Mouse (Mus musculus) CH12.LX (cell line): ENCODE data around the gene Gm12166. TPM values are rescaled to one million over a fixed set of nuclear protein-coding genes. Genes with fewer than 3 reads are reported as not detected.

Experiments
- DNase-seq: peaks from one replicate; pipeline ENCODE4 v3.0.0-alpha.2; 2013; ENCODE audit errors: extremely low read depth
- H3K27ac ChIP-seq: 2 replicates; pipeline ENCODE4 v1.5.1; 2012; ENCODE audit warnings: low read depth, mild to moderate bottlenecking, control low read depth, moderate library complexity; ENCODE audit not compliant: insufficient read depth
- H3K27me3 ChIP-seq: replicated peaks from 2 replicates; pipeline ENCODE3; 2012; ENCODE audit warnings: inconsistent platforms
- H3K36me3 ChIP-seq, 2 experiments: replicated peaks in 1 of 2; 2 replicates each; pipeline versions ENCODE3 to v1.6.1; 2012; ENCODE audit warnings: inconsistent platforms in 1 of 2, low read length in 1 of 2, mild to moderate bottlenecking in 1 of 2, mixed read lengths in 1 of 2, moderate library complexity in 1 of 2; ENCODE audit not compliant: control insufficient read depth in 1 of 2, insufficient read depth in 1 of 2
- H3K4me1 ChIP-seq, 2 experiments: 2 replicates each; pipeline ENCODE4 v1.6.1; 2012; ENCODE audit warnings: inconsistent platforms in 1 of 2, moderate library complexity in 1 of 2; ENCODE audit not compliant: insufficient read depth in 2 of 2, control insufficient read depth in 1 of 2
- H3K4me2 ChIP-seq: 2 replicates; pipeline ENCODE4 v1.6.1; 2012; ENCODE audit warnings: low read depth, mild to moderate bottlenecking, control low read depth; ENCODE audit not compliant: poor library complexity, insufficient read depth, severe bottlenecking
- H3K4me3 ChIP-seq, 3 experiments: fragments of 150-350 bp in 1 of 3; sonication (generic) in 1 of 3; replicated peaks in 1 of 3; 2 replicates each; pipeline versions ENCODE3 to v1.5.1; 2011 to 2012; ENCODE audit warnings: low read depth in 2 of 3, low read length in 2 of 3, mild to moderate bottlenecking in 2 of 3, moderate library complexity in 2 of 3, control low read depth in 1 of 3, improper control_type of control experiment in 1 of 3, inconsistent platforms in 1 of 3, mixed read lengths in 1 of 3; ENCODE audit not compliant: poor library complexity in 1 of 3
- H3K79me2 ChIP-seq: replicated peaks from 2 replicates; pipeline ENCODE4 v1.6.1; 2012; ENCODE audit warnings: mild to moderate bottlenecking, moderate library complexity; ENCODE audit not compliant: control insufficient read depth, poor library complexity, insufficient read depth, severe bottlenecking; ENCODE audit errors: extremely low read depth
- H3K9ac ChIP-seq: 2 replicates; pipeline ENCODE4 v1.6.1; 2012; ENCODE audit warnings: low read depth, mild to moderate bottlenecking, control low read depth, moderate library complexity; ENCODE audit not compliant: insufficient read depth
- H3K9me3 ChIP-seq: replicated peaks from 2 replicates; pipeline ENCODE3; 2012; ENCODE audit warnings: low read length, inconsistent platforms, mixed read lengths
- CHD1 ChIP-seq: IDR thresholded peaks from 2 replicates; pipeline ENCODE4 v1.6.1; 2012; ENCODE audit warnings: low read depth, low read length, improper control_type of control experiment, inconsistent platforms
- CHD2 ChIP-seq: IDR thresholded peaks from 2 replicates; pipeline ENCODE4 v1.6.1; 2011; ENCODE audit warnings: low read length, improper control_type of control experiment
- EP300 ChIP-seq: IDR thresholded peaks from 2 replicates; pipeline ENCODE4 v1.6.1; 2011; ENCODE audit warnings: low read length, improper control_type of control experiment
- GABPA ChIP-seq: IDR thresholded peaks from 2 replicates; pipeline ENCODE4 v1.6.1; 2012; ENCODE audit warnings: low read depth, low read length, improper control_type of control experiment, inconsistent platforms; ENCODE audit not compliant: insufficient replicate concordance
- IRF4 ChIP-seq: IDR thresholded peaks from 2 replicates; pipeline ENCODE4 v1.6.1; 2014; ENCODE audit warnings: low read depth, mild to moderate bottlenecking, inconsistent platforms, low read length, improper control_type of control experiment
- JUN ChIP-seq: IDR thresholded peaks from 2 replicates; pipeline ENCODE4 v1.6.1; 2011; ENCODE audit warnings: low read depth, mild to moderate bottlenecking, low read length, improper control_type of control experiment, moderate library complexity; ENCODE audit not compliant: insufficient read depth
- KAT2A ChIP-seq: IDR thresholded peaks from 2 replicates; pipeline ENCODE4 v1.6.1; 2012; ENCODE audit warnings: low read length, improper control_type of control experiment, inconsistent platforms; ENCODE audit not compliant: insufficient replicate concordance
- MAX ChIP-seq: IDR thresholded peaks from 2 replicates; pipeline ENCODE4 v1.6.1; 2011; ENCODE audit warnings: low read length, improper control_type of control experiment
- MAZ ChIP-seq: IDR thresholded peaks from 2 replicates; pipeline ENCODE4 v1.6.1; 2012; ENCODE audit warnings: low read depth, mild to moderate bottlenecking, inconsistent platforms, low read length, improper control_type of control experiment, moderate library complexity
- MXI1 ChIP-seq: IDR thresholded peaks from 2 replicates; pipeline ENCODE4 v1.6.1; 2011; ENCODE audit warnings: mild to moderate bottlenecking, low read depth, low read length, improper control_type of control experiment
- MYC ChIP-seq: IDR thresholded peaks from 2 replicates; pipeline ENCODE4 v1.6.1; 2011; ENCODE audit warnings: low read depth, mild to moderate bottlenecking, improper control_type of control experiment, low read length
- NELFE ChIP-seq: IDR thresholded peaks from 2 replicates; pipeline ENCODE4 v1.6.1; 2011; ENCODE audit warnings: low read depth, low read length, improper control_type of control experiment
- NRF1 ChIP-seq: IDR thresholded peaks from 2 replicates; pipeline ENCODE4 v1.6.1; 2014; ENCODE audit warnings: low read depth, mild to moderate bottlenecking, inconsistent platforms, low read length, improper control_type of control experiment, moderate library complexity
- POLR2A ChIP-seq: IDR thresholded peaks from 2 replicates; pipeline ENCODE4 v1.6.1; 2011; ENCODE audit warnings: low read depth, mild to moderate bottlenecking, improper control_type of control experiment, low read length
- RCOR1 ChIP-seq: conservative IDR thresholded peaks from 2 replicates; pipeline ENCODE4 v1.6.1; 2012; ENCODE audit warnings: low read depth, mild to moderate bottlenecking, inconsistent platforms, low read length, improper control_type of control experiment
- SIN3A ChIP-seq: IDR thresholded peaks from 2 replicates; pipeline ENCODE4 v1.6.1; 2012; ENCODE audit warnings: low read length, improper control_type of control experiment, inconsistent platforms
- USF1 ChIP-seq: IDR thresholded peaks from 2 replicates; pipeline ENCODE4 v1.6.1; 2014; ENCODE audit warnings: low read depth, mild to moderate bottlenecking, inconsistent platforms, low read length, improper control_type of control experiment
- USF2 ChIP-seq: conservative IDR thresholded peaks from 2 replicates; pipeline ENCODE4 v1.6.1; 2011; ENCODE audit warnings: low read depth, low read length, improper control_type of control experiment
- ZNF384 ChIP-seq: IDR thresholded peaks from 2 replicates; pipeline ENCODE4 v1.6.1; 2012; ENCODE audit warnings: low read depth, low read length, improper control_type of control experiment, inconsistent platforms
- dilution Hi-C: fragments of 300-500 bp; cut with MboI; formaldehyde crosslinking; loops from 2 replicates; pipeline ENCODE4 v1.14.3; 2020; ENCODE audit warnings: low sequenced_read_pairs; ENCODE audit not compliant: extremely low pct_unique_long_range_greater_than_20kb, extremely low pct_ligation_motif_present
- in situ Hi-C: fragments of 300-500 bp; cut with MboI; formaldehyde crosslinking; loops from 3 replicates; pipeline ENCODE4 v1.14.3; 2019; ENCODE audit warnings: low sequenced_read_pairs, low pct_ligation_motif_present, low pct_unique_long_range_greater_than_20kb, mixed read lengths
- polyA plus RNA-seq: library from polyadenylated mRNA; unstranded; fragments of >175 nt; gene quantifications from 2 replicates; pipeline ENCODE4 v1.2.1, GENCODE M21; 2012; ENCODE audit warnings: low read depth; ENCODE audit not compliant: insufficient read length
- total RNA-seq, 2 experiments: library from RNA; depleted of rRNA; stranded (reverse); fragments of 300-350 nt in 1 of 2; fragments of >200 nt in 1 of 2; gene quantifications; 2 replicates each; pipeline ENCODE4 v1.2.3; 2012 to 2014

Gm12166 gene
- total and polyA plus RNA-seq, 3 experiments, result 2.3 to 19.0 (median 2.9) TPM

DNA sequence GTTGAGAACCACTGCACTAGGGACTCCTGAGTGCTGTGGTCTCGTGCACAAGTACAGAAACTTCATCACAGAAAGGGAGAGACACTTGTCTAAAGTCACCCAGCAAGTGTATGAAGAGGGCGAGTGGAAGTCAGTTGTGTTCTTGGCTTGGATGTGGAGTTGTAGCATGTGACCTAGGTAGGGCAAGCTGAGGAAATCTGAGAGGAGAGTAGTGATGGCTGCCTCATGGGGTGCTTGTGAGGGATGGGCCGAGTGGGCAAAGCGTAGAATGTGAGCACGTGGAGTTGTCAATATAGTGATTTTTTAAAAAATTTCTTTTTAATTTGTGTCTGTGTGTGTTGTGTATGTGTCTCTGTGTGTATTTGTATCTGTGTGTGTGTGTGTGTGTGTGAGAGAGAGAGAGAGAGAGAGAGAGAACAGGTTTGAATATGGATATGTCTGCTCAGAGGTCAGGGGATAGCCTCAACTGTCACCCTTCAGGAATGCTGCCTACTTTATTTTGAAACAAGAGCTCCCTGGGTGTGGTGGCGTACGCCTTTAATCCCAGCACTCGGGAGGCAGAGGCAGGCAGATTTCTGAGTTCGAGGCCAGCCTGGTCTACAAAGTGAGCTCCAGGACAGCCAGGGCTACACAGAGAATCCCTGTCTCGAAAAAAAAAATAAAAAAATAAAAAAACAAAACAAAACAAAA lies 15.4 kb upstream of the Gm12166 start:
- Histone ChIP-seq H3K27me3 (no peaks in the 10 kb centered on the region), H3K36me3 (no peaks in the 10 kb centered on the region), H3K4me2 (no peak overlapping the region), H3K4me1 (peaks cover 0 to 39% of the 10 kb centered on the region in 2 experiments; a peak in 2 of 4 replicates), H3K79me2 (no peaks in the 10 kb centered on the region), H3K9ac (no peak overlapping the region), H3K27ac (no peak overlapping the region), H3K9me3 (no peaks in the 10 kb centered on the region), H3K4me3 (no peak overlapping the region)
- dilution Hi-C loops (no loop called here), in situ Hi-C loops (no loop called here)
- DNase-seq, result no peak
- TF ChIP-seq IRF4, result no peak
- no peak for TF ChIP-seq CHD1
- TF ChIP-seq USF2, result no peak
- no peak for TF ChIP-seq MXI1
- TF ChIP-seq USF1, result no peak
- TF ChIP-seq RCOR1, result no peak

DNA sequence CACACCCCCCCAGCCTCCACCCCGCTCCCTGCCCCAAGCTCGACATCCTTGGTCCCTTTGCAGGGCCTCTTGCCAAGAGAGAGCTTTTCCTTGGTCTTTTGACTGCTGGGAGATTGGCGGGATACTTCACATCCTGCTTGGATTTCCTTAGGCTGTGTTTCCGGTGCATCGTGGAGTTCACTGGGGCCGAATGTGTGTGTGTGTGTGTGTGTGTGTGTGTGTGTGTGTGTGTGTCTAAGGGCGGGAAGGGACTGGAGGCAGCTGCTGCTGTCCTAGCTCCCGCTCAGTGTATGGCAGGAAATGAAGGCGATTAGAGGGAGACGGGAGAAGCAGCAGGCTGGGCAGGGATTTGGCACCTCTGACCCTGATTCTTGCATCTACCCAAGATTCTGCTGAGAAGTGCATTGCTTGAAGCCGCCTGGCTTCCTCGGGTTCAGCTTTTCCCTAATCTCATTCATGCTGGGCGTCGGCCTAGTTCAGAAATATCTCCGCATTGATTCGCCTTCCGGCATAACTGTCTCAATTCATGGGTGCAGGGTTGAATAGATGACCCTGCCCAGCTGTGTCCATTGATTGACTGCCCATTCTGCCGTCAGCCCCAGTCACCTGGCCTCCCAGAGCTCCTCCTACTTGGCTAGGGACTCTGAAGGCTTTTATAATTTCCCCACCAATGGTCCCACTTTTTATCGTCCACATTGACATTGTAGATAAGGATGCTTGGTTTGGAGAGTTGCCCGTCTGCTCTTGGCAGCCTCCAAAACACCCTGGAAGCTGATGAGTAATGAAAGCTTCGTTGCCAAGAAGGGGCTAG lies 13.3 kb upstream of the Gm12166 start:
- no peak overlapping the region for H3K4me2 ChIP-seq
- no peaks in the 10 kb centered on the region for H3K36me3 ChIP-seq
- DNase-seq, result no peak
- no peak overlapping the region for H3K9ac ChIP-seq
- dilution Hi-C loops (no loop called here), in situ Hi-C loops (no loop called here)
- no peaks in the 10 kb centered on the region for H3K27me3 ChIP-seq
- peaks cover 0 to 53% of the 10 kb centered on the region in 2 experiments; a peak in 2 of 4 replicates for H3K4me1 ChIP-seq
- no peak overlapping the region for H3K27ac ChIP-seq
- H3K9me3 ChIP-seq, result no peaks in the 10 kb centered on the region
- no peak overlapping the region for H3K4me3 ChIP-seq
- TF ChIP-seq MAX (no peak), GABPA (no peak), NELFE (no peak), ZNF384 (no peak), POLR2A (no peak), KAT2A (no peak), MAZ (no peak), JUN (no peak), MXI1 (no peak), CHD2 (no peak), MYC (no peak), SIN3A (no peak), EP300 (no peak), USF1 (no peak), NRF1 (no peak)
- no peaks in the 10 kb centered on the region for H3K79me2 ChIP-seq
